Mouse (Mus musculus) kidney, adult 2 months (tissue): ENCODE results near the gene Gnb5. TPM values are rescaled to one million over a fixed set of nuclear protein-coding genes. Genes with fewer than 3 reads are reported as not detected.

Experiments
- DNase-seq: peaks from one replicate; pipeline ENCODE4 v3.0.0; 2021
- H3K27ac ChIP-seq: fragments of 200-500 bp; 2 replicates; pipeline ENCODE4 v1.5.1; 2012; ENCODE audit warnings: low read depth, low read length, control low read depth, inconsistent platforms; ENCODE audit not compliant: insufficient read depth
- H3K27me3 ChIP-seq: fragments of 200-500 bp; replicated peaks from 2 replicates; pipeline ENCODE4 v1.6.1; 2012; ENCODE audit warnings: mild to moderate bottlenecking, moderate library complexity, low read length, inconsistent platforms; ENCODE audit not compliant: control insufficient read depth, insufficient read depth
- H3K36me3 ChIP-seq: fragments of 200-500 bp; 2 replicates; pipeline ENCODE4 v1.6.1; 2012; ENCODE audit warnings: mild to moderate bottlenecking, moderate library complexity, low read length, inconsistent platforms; ENCODE audit not compliant: control insufficient read depth, insufficient read depth
- H3K4me1 ChIP-seq: fragments of 200-500 bp; 2 replicates; pipeline ENCODE4 v1.6.1; 2011; ENCODE audit warnings: low read length; ENCODE audit not compliant: control insufficient read depth, insufficient read depth
- H3K4me3 ChIP-seq: fragments of 200-500 bp; 2 replicates; pipeline ENCODE4 v1.5.1; 2011; ENCODE audit warnings: mild to moderate bottlenecking, low read depth, low read length, control low read depth; ENCODE audit not compliant: insufficient read depth
- CTCF ChIP-seq: fragments of 200-500 bp; conservative IDR thresholded peaks from 2 replicates; pipeline ENCODE4 v1.5.1; 2011; ENCODE audit warnings: low read depth, mild to moderate bottlenecking, control low read depth, low read length, moderate library complexity, mixed read lengths; ENCODE audit not compliant: insufficient read depth, insufficient read length
- POLR2A ChIP-seq: fragments of 200-500 bp; IDR thresholded peaks from one replicate; pipeline ENCODE4 v1.6.1; 2011; ENCODE audit warnings: low read depth, low read length, control low read depth
- WGBS: fragments of 180-500 bp; shearing (Covaris S2); methylation state at CpG from one replicate; pipeline ENCODE4 v1.1.7; 2018; 5-methylcytosine and 5-hydroxymethylcytosine counted together
- polyA plus RNA-seq: library from polyadenylated mRNA; depleted of rRNA; stranded (reverse); fragments of >200 nt; gene quantifications from 2 replicates; pipeline ENCODE4 v1.2.3, GENCODE M21; 2012

Gene Gnb5
- polyA plus RNA-seq, 1 experiment = 18.0 TPM

DNA sequence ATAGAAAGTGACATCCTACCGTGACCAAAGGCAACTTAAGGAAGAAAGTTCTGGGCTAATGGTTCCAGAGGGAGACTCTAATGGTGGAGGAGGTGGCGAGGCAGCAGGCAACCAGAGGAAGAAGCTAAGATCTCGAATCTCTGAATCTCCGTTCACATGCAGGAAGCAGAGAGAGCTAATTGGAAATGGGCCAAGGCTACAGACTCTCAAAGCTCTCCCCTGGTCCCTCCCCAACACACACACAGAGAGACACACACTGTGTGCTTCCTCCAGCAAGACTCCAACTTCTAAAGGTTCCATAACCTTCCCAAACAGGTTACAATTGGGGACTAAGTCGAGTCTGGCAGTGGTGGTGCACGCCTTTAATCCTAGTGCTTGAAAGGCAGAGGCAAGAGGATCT, 35.7 kb upstream of the Gnb5 start:
- no peaks in the 10 kb centered on the region for H3K36me3 ChIP-seq
- H3K27me3 ChIP-seq = no peaks in the 10 kb centered on the region
- no peaks in the 10 kb centered on the region for H3K4me1 ChIP-seq
- 58% methylated on average over 6 of the region's 6 CpGs for WGBS
- TF ChIP-seq POLR2A = no peak
- H3K4me3 ChIP-seq = no peak overlapping the region
- no peak for DNase-seq
- no peak overlapping the region for H3K27ac ChIP-seq

GRCm38 (mm10) chr9:75271539-75271938, 34.5 kb upstream of the Gnb5 start:
- no peaks in the 10 kb centered on the region for H3K27me3 ChIP-seq
- H3K4me1 ChIP-seq = no peaks in the 10 kb centered on the region
- TF ChIP-seq POLR2A (no peak), CTCF (no peak)
- no peak for DNase-seq
- no peak overlapping the region for H3K4me3 ChIP-seq
- 87% methylated on average over 8 of the region's 8 CpGs for WGBS
- H3K36me3 ChIP-seq = no peaks in the 10 kb centered on the region
- H3K27ac ChIP-seq = no peak overlapping the region

GRCm38 (mm10) chr9:75273646-75274045, 32.4 kb upstream of the Gnb5 start:
- Histone ChIP-seq H3K27me3 (no peaks in the 10 kb centered on the region), H3K4me3 (no peak overlapping the region), H3K36me3 (no peaks in the 10 kb centered on the region), H3K4me1 (no peaks in the 10 kb centered on the region), H3K27ac (no peak overlapping the region)
- 63% methylated on average over 6 of the region's 6 CpGs for WGBS
- TF ChIP-seq POLR2A = no peak
- no peak for TF ChIP-seq CTCF
- no peak for DNase-seq

DNA sequence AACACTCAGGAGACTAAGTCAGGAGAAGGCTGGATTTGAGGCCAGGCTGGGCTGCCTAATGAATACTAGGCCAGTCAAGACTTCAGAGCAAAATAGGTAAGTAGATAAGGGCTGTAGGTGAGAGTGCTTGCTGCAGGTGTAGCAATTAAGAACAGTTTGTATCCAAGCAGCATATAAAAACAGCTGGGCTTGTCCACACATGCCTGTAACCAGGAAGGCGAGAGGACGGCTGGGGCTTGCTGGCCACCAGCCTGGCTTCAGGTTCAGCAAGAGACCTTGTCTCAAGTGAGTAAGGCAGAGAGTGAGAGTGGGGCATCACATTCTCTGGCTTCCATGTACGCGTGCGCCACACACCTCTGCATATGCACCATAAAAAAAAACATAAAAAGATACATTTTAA, 31.6 kb upstream of the Gnb5 start:
- Histone ChIP-seq H3K4me3 (no peak overlapping the region), H3K27me3 (no peaks in the 10 kb centered on the region), H3K27ac (no peak overlapping the region), H3K4me1 (no peaks in the 10 kb centered on the region), H3K36me3 (no peaks in the 10 kb centered on the region)
- DNase-seq = no peak
- TF ChIP-seq CTCF (no peak), POLR2A (no peak)
- 93% methylated on average over 5 of the region's 5 CpGs for WGBS

GRCm38 (mm10) chr9:75275051-75275450, 31.0 kb upstream of the Gnb5 start:
- Histone ChIP-seq H3K4me3 (no peak overlapping the region), H3K27me3 (no peaks in the 10 kb centered on the region), H3K36me3 (no peaks in the 10 kb centered on the region), H3K4me1 (no peaks in the 10 kb centered on the region), H3K27ac (no peak overlapping the region)
- 96% methylated on average over 9 of the region's 9 CpGs for WGBS
- DNase-seq = no peak
- TF ChIP-seq CTCF = 0 out of 2 replicates have a peak, but pooled peaks have one; percentile 11
- TF ChIP-seq POLR2A = no peak

GRCm38 (mm10) chr9:75280814-75281213, 25.3 kb upstream of the Gnb5 start:
- H3K36me3 ChIP-seq = no peaks in the 10 kb centered on the region
- peak; percentile 74 for DNase-seq
- H3K27me3 ChIP-seq = no peaks in the 10 kb centered on the region
- H3K4me3 ChIP-seq = no peak overlapping the region
- WGBS = 58% methylated on average over 5 of the region's 5 CpGs
- H3K27ac ChIP-seq = no peak overlapping the region
- no peaks in the 10 kb centered on the region for H3K4me1 ChIP-seq
- TF ChIP-seq POLR2A (no peak), CTCF (peak; percentile 70)

DNA sequence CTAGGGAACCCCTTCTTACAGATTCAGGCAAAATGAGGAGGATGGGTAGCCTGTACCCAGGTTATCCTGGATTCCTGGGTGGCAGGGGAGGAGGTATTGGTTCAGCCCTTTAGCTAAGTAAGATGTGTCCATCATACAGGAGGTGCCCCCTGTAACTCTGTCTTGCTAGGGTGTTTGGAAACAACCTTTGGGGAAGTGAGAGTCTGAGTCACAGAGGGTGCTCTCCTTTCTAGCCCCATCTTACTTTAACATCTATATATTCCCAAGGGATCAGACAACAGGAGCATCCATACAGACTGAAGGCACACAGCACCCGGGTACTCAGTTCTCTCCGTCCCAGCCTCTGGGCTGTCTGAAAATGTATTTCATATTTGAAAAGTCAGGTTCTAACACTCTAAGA, 23.9 kb upstream of the Gnb5 start:
- Histone ChIP-seq H3K27ac (no peak overlapping the region), H3K4me1 (no peaks in the 10 kb centered on the region), H3K27me3 (no peaks in the 10 kb centered on the region), H3K36me3 (no peaks in the 10 kb centered on the region), H3K4me3 (no peak overlapping the region)
- DNase-seq = no peak
- 92% methylated on average over 2 of the region's 2 CpGs for WGBS
- TF ChIP-seq CTCF (no peak), POLR2A (no peak)

GRCm38 (mm10) chr9:75282830-75283229, 23.3 kb upstream of the Gnb5 start:
- Histone ChIP-seq H3K27ac (no peak overlapping the region), H3K36me3 (no peaks in the 10 kb centered on the region), H3K4me3 (no peak overlapping the region), H3K27me3 (no peaks in the 10 kb centered on the region), H3K4me1 (no peaks in the 10 kb centered on the region)
- peak; percentile 49 for DNase-seq
- TF ChIP-seq CTCF (peak; percentile 79), POLR2A (no peak)
- 9% methylated on average over 3 of the region's 3 CpGs for WGBS
